Mouse (Mus musculus): ENCODE data around the gene Hemgn. TPM values are rescaled to one million over a fixed set of nuclear protein-coding genes. Genes with fewer than 3 reads are reported as not detected.
A peak's percentile ranks its signal among the peaks of the same experiment; 100 is the strongest.

The Hemgn gene
- polyA plus RNA-seq, 1 experiment from 2014 or later: 0.47 TPM

GRCm38 (mm10) chr4:46451240-46451757 is 38.0 kb upstream of the Hemgn start:
- DNase-seq (ENCODE audit: low spot score): peak; percentile 65
- Histone ChIP-seq H3K27ac (replicated peaks; ENCODE audit: low read depth, low read length) (peak overlapping the region; percentile 99), H3K9me3 (ENCODE audit: control insufficient read depth, low read length) (no peaks in the 10 kb centered on the region), H3K4me2 (ENCODE audit: low read depth, low read length) (peak overlapping the region; percentile 80; the same call in 1 of the 2 replicates), H3K27me3 (replicated peaks; ENCODE audit: control insufficient read depth, insufficient read depth, low read length) (no peaks in the 10 kb centered on the region), H3K9ac (ENCODE audit: low read depth, low read length) (peak overlapping the region; percentile 95), H3K4me3 (ENCODE audit: low read depth, low read length) (peak overlapping the region; percentile 92), H3K4me1 (ENCODE audit: control insufficient read depth, insufficient read depth, low read length) (peaks cover 21% of the 10 kb centered on the region), H3K36me3 (ENCODE audit: control insufficient read depth, insufficient read depth, low read length) (no peaks in the 10 kb centered on the region)
- peak; percentile 31 for ATAC-seq (ENCODE audit: low read depth)
- WGBS: 1% methylated on average over 12 of the region's 70 CpGs

GRCm38 (mm10) chr4:46450519-46451131 is 37.3 kb upstream of the Hemgn start, which contains the start of gene Anp32b:
Anp32b (plus strand) TSS chr4:46450902.
- peaks cover 21% of the 10 kb centered on the region for H3K4me1 ChIP-seq (ENCODE audit: control insufficient read depth, insufficient read depth, low read length)
- 3% methylated on average over 9 of the region's 66 CpGs for WGBS
- peak within 1 kb of the TSS; percentile 99 for H3K27ac ChIP-seq (replicated peaks; ENCODE audit: low read depth, low read length)
- DNase-seq (ENCODE audit: low spot score): peak; percentile 97
- H3K4me3 ChIP-seq (ENCODE audit: low read depth, low read length): peak within 1 kb of the TSS; percentile 92
- peak within 1 kb of the TSS; percentile 95 for H3K9ac ChIP-seq (ENCODE audit: low read depth, low read length)
- no peaks in the 10 kb centered on the region for H3K9me3 ChIP-seq (ENCODE audit: control insufficient read depth, low read length)
- peak within 1 kb of the TSS; percentile 80 for H3K4me2 ChIP-seq (ENCODE audit: low read depth, low read length)
- H3K36me3 ChIP-seq (ENCODE audit: control insufficient read depth, insufficient read depth, low read length): no peaks in the 10 kb centered on the region
- H3K27me3 ChIP-seq (replicated peaks; ENCODE audit: control insufficient read depth, insufficient read depth, low read length): no peaks in the 10 kb centered on the region
- peak; percentile 97 for ATAC-seq (ENCODE audit: low read depth)

GRCm38 (mm10) chr4:46450020-46450518 is 36.8 kb upstream of the Hemgn start:
- Histone ChIP-seq H3K27ac (replicated peaks; ENCODE audit: low read depth, low read length) (peak overlapping the region; percentile 99), H3K4me3 (ENCODE audit: low read depth, low read length) (peak overlapping the region; percentile 92), H3K4me2 (ENCODE audit: low read depth, low read length) (peak overlapping the region; percentile 80), H3K27me3 (replicated peaks; ENCODE audit: control insufficient read depth, insufficient read depth, low read length) (no peaks in the 10 kb centered on the region), H3K9me3 (ENCODE audit: control insufficient read depth, low read length) (no peaks in the 10 kb centered on the region), H3K9ac (ENCODE audit: low read depth, low read length) (peak overlapping the region; percentile 95), H3K4me1 (ENCODE audit: control insufficient read depth, insufficient read depth, low read length) (peaks cover 18% of the 10 kb centered on the region), H3K36me3 (ENCODE audit: control insufficient read depth, insufficient read depth, low read length) (no peaks in the 10 kb centered on the region)
- ATAC-seq (ENCODE audit: low read depth): no peak
- DNase-seq (ENCODE audit: low spot score): no peak
- 29% methylated on average over 7 of the region's 7 CpGs for WGBS

GRCm38 (mm10) chr4:46448886-46449285 is 35.6 kb upstream of the Hemgn start:
- no peaks in the 10 kb centered on the region for H3K36me3 ChIP-seq (ENCODE audit: control insufficient read depth, insufficient read depth, low read length)
- H3K4me3 ChIP-seq (ENCODE audit: low read depth, low read length): no peak overlapping the region
- no peak for ATAC-seq (ENCODE audit: low read depth)
- H3K4me1 ChIP-seq (ENCODE audit: control insufficient read depth, insufficient read depth, low read length): peaks cover 13% of the 10 kb centered on the region
- no peak overlapping the region for H3K27ac ChIP-seq (replicated peaks; ENCODE audit: low read depth, low read length)
- WGBS: 27% methylated on average over 6 of the region's 6 CpGs
- H3K4me2 ChIP-seq (ENCODE audit: low read depth, low read length): no peak overlapping the region
- DNase-seq (ENCODE audit: low spot score): no peak
- no peaks in the 10 kb centered on the region for H3K9me3 ChIP-seq (ENCODE audit: control insufficient read depth, low read length)
- no peak overlapping the region for H3K9ac ChIP-seq (ENCODE audit: low read depth, low read length)
- H3K27me3 ChIP-seq (replicated peaks; ENCODE audit: control insufficient read depth, insufficient read depth, low read length): no peaks in the 10 kb centered on the region

- H3K4me1 ChIP-seq (ENCODE audit: control insufficient read depth, insufficient read depth, low read length): no peaks in the 10 kb centered on the region
- no peak for ATAC-seq (ENCODE audit: low read depth)
Measured at GRCm38 (mm10) chr4:46447461-46447860, 34.2 kb upstream of the Hemgn start.

GRCm38 (mm10) chr4:46445237-46445945 is 32.1 kb upstream of the Hemgn start:
- Histone ChIP-seq H3K9me3 (ENCODE audit: control insufficient read depth, low read length) (no peaks in the 10 kb centered on the region), H3K4me2 (ENCODE audit: low read depth, low read length) (no peak overlapping the region), H3K4me3 (ENCODE audit: low read depth, low read length) (no peak overlapping the region), H3K27me3 (replicated peaks; ENCODE audit: control insufficient read depth, insufficient read depth, low read length) (no peaks in the 10 kb centered on the region), H3K4me1 (ENCODE audit: control insufficient read depth, insufficient read depth, low read length) (no peaks in the 10 kb centered on the region), H3K9ac (ENCODE audit: low read depth, low read length) (no peak overlapping the region), H3K36me3 (ENCODE audit: control insufficient read depth, insufficient read depth, low read length) (no peaks in the 10 kb centered on the region), H3K27ac (replicated peaks; ENCODE audit: low read depth, low read length) (no peak overlapping the region)
- peak; percentile 19; the same call in 1 of the 2 replicates for ATAC-seq (ENCODE audit: low read depth)
- 35% methylated on average over 9 of the region's 9 CpGs for WGBS
- DNase-seq (ENCODE audit: low spot score): no peak

More at GRCm38 (mm10) chr4:46447461-46447860, 34.2 kb upstream of the Hemgn start:
- Histone ChIP-seq H3K4me2 (ENCODE audit: low read depth, low read length) (no peak overlapping the region), H3K4me3 (ENCODE audit: low read depth, low read length) (no peak overlapping the region), H3K27ac (replicated peaks; ENCODE audit: low read depth, low read length) (no peak overlapping the region), H3K9me3 (ENCODE audit: control insufficient read depth, low read length) (no peaks in the 10 kb centered on the region), H3K9ac (ENCODE audit: low read depth, low read length) (no peak overlapping the region), H3K27me3 (replicated peaks; ENCODE audit: control insufficient read depth, insufficient read depth, low read length) (no peaks in the 10 kb centered on the region), H3K36me3 (ENCODE audit: control insufficient read depth, insufficient read depth, low read length) (no peaks in the 10 kb centered on the region)
- WGBS: 79% methylated on average over 1 of the region's 1 CpGs
- no peak for DNase-seq (ENCODE audit: low spot score)

- Histone ChIP-seq H3K9ac (ENCODE audit: low read depth, low read length) (no peak overlapping the region), H3K36me3 (ENCODE audit: control insufficient read depth, insufficient read depth, low read length) (no peaks in the 10 kb centered on the region), H3K27me3 (replicated peaks; ENCODE audit: control insufficient read depth, insufficient read depth, low read length) (no peaks in the 10 kb centered on the region), H3K4me1 (ENCODE audit: control insufficient read depth, insufficient read depth, low read length) (no peaks in the 10 kb centered on the region), H3K9me3 (ENCODE audit: control insufficient read depth, low read length) (no peaks in the 10 kb centered on the region), H3K4me3 (ENCODE audit: low read depth, low read length) (no peak overlapping the region), H3K4me2 (ENCODE audit: low read depth, low read length) (no peak overlapping the region), H3K27ac (replicated peaks; ENCODE audit: low read depth, low read length) (no peak overlapping the region)
- 70% methylated on average over 4 of the region's 4 CpGs for WGBS
- ATAC-seq (ENCODE audit: low read depth) (no peak), DNase-seq (ENCODE audit: low spot score) (no peak)
Measured at GRCm38 (mm10) chr4:46442501-46442900, 29.2 kb upstream of the Hemgn start.

GRCm38 (mm10) chr4:46432339-46433036 is 19.2 kb upstream of the Hemgn start:
- Histone ChIP-seq H3K4me2 (ENCODE audit: low read depth, low read length) (no peak overlapping the region), H3K36me3 (ENCODE audit: control insufficient read depth, insufficient read depth, low read length) (no peaks in the 10 kb centered on the region), H3K4me3 (ENCODE audit: low read depth, low read length) (no peak overlapping the region), H3K9ac (ENCODE audit: low read depth, low read length) (no peak overlapping the region), H3K9me3 (ENCODE audit: control insufficient read depth, low read length) (no peaks in the 10 kb centered on the region), H3K27ac (replicated peaks; ENCODE audit: low read depth, low read length) (no peak overlapping the region), H3K4me1 (ENCODE audit: control insufficient read depth, insufficient read depth, low read length) (no peaks in the 10 kb centered on the region), H3K27me3 (replicated peaks; ENCODE audit: control insufficient read depth, insufficient read depth, low read length) (no peaks in the 10 kb centered on the region)
- ATAC-seq (ENCODE audit: low read depth): no peak
- no peak for DNase-seq (ENCODE audit: low spot score)
- 87% methylated on average over 12 of the region's 12 CpGs for WGBS
